Mouse (Mus musculus) testis, postnatal 10 days (tissue): ENCODE data around the gene Nphp4.

Experiments
- DNase-seq: peaks from one replicate; pipeline ENCODE4 v3.0.0; 2021; ENCODE audit warnings: low spot score

Nphp4 gene

DNA sequence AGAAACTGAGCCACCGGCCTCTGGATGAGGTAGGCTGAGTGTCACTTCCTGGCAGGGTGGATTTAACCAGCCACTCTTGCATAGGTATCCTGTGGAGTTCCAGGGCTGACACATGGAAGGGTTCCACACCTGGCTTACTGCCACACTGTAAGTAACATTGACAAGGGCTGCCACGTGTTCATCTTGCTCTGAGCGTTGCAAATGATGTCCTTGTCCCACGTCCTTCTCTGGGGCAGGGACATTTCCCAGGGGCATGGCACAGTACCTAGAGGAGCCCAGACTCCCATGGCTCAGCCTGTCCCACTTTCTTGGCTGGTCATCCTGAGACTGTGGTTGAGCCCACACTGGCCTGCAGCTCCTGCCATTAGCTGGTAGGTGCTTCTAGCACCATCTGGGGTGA lies 91.5 kb downstream of the Nphp4 start:
- DNase-seq, result no peak

DNA sequence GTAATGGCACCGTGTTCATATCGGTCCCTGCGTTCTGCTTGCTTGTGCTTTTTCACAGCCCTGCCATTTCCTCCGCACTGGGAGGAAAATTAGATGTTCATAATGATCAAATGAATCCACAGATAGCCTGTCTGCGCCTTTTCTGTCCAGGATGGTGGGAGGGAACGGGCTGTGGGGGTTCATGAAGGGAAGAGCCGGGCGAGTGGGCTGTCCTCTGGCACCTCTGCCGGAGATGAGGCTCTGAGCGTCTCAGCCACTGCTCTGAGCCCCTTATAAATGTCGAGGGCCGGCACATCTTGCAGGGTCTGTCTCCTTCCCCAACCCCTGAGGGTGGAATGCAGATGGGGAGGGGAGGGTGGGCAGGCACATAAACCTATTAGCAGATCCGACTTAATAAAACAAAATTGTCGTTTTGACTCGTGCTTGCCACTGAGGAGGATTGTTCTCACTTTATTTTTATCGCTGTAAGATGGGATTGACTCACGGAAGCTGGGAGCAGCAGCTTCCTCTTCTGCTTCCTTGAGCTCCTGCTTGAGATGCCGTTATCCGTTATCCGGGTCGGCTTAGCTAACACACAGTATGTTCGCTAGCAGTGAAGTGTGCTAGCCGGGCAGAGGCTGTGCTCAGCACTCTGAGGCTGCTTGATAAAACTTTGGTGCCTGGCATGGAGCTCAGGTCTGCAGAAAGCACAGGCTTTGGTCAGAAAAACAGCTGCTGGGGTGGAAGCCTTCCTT lies 92.3 kb downstream of the Nphp4 start:
- no peak for DNase-seq

DNA sequence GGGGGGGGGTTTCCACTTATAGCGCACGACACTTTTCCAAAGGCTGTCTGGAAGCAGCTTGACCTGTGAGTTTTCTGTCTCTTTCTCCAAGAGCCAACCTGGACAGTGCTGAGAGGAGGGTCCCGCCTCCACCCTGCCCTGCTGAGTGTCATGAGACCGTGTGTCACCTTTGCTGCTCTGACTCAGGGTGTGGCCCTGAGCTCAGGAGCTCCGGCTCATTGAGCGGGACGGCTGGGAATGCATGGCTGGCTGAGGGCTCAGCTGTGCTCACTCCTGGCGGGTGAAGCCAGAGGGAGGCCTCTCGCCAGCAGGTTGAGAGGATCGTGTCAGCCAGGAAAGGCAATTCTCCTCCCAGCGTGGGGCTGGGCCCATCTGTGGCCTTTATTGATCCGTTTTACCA lies 97.8 kb downstream of the Nphp4 start:
- DNase-seq, result no peak

DNA sequence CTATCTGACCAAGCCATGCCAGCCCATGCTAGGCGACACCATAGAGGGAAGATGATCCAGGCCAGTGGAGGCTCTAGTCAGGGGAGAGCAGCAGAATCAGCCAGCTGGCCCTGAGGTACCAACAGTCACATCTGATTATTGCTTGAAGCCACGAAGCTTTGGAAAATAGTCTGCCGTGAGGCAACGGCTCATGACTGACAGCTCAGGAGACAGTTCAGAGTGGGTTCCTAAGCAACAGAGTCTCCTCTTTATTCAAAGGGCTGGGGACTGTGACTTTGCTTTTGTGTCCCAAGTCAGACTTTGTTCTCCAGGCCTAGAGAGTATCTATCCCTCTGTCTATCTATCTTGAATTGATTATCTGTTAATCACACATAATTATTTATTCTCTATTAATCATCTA lies 100.3 kb downstream of the Nphp4 start:
- no peak for DNase-seq

DNA sequence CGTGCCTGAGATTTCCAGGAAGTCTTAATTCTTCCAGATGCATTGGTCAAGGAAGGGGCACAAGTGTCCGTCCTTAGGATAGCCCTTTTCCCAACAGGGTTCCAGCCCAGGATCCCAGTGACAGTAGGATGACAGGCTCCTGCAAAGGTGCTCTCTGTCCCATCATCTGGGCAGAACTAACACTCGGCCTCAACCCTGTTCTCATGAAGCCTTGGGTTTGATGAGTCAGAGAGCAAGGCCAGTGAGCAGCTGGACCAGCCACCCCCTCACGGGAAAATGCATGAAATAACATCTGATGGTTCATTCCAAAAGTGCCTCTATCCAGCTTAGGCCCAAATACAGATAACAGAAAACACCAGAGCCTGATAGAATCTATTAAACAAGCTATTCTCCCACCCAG lies 103.5 kb downstream of the Nphp4 start:
- no peak for DNase-seq

DNA sequence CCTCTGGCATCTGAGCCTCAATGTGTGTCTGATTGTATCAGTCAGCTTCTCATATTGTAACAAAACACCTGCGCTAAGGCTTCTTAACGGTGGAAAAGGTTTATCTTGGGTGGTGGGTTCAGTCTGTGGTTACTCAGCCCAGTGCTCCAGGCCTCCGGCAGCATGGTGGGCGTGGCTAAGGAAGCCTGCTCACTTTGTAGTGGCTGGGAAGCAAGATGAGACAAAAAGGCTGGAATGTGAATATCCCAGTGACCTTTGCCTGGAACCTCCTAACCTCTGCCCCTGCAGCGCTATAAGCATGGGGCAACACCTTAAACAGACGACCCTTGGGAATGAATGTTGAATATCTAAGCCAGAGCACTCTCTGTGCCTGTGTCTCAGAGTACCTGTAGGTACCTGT lies 105.7 kb downstream of the Nphp4 start:
- no peak for DNase-seq

DNA sequence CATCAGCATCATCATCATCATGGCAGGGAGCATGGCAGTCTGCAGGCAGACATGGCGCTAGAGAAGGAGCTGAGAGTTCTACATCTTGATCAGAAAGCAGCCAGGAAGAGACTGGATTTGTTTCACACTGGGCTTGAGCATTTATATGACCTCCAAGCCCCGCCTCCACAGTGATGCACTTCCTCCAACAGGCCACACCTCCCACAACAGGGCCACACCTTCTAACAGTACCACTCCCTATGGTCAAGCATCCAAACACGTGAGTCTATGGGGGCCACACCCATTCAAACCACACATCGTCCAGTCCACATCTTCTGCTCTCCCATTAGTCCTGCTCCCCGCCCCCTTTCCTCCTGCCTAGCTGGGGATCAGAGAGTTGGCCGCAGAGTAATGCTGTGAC lies 107.1 kb downstream of the Nphp4 start:
- DNase-seq, result no peak

DNA sequence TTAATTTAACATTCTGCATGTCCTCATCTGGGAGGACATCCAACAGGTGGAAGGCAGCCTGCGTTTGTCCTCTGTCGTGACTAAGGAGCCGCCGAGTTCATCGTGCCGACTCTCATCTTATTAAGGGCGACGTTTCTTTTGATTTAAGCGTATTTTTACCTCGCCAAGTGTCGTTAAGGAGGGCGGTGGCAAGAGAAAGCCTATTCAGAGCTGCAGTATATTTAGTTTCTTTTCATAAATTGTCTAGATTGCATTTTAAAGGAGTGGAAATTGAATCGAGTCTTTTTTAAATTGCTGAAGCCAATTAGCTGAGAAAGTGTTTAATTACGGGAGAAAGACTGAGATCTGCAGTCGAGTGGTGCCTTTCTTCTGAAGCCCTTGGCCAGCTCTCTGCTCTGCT lies 109.0 kb downstream of the Nphp4 start:
- no peak for DNase-seq

DNA sequence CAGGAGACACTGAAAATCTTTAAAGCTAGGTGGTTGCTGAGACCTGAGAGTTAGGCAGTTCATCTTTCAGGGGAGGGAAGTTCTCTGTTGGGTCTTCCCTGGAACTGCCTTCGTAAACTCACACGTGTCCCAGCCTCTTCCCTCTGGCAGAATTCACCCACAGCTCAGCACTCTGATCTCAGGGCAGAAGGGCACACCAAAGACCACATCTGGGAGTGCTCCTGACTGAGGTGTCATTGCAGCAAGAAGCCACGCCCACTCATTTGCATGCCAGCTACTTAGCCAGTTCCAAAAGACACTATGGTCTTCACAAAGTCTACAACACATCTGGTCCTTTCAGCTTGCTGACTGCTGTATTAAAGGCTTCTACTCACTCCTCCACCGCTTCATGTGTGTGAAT lies 109.7 kb downstream of the Nphp4 start:
- DNase-seq, result no peak

DNA sequence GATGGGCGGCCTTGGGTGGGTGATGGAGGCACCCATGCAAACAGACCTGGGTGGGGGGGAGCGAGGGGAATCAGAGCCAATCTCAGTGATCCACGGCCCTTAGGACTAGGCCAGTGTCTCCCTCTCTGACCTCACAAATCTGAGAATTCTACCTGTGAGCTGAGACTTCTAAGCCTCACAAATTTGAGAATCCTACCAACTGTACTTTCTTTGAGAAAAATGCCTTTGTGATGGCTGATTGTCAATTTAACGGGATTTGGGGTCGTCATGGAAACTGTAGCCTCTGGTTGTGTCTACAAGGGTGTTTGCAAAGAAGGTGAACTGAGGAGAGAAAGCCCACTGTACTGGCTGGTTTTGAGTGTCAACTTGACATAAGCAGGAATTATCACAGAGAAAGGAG lies 127.8 kb downstream of the Nphp4 start:
- no peak for DNase-seq

DNA sequence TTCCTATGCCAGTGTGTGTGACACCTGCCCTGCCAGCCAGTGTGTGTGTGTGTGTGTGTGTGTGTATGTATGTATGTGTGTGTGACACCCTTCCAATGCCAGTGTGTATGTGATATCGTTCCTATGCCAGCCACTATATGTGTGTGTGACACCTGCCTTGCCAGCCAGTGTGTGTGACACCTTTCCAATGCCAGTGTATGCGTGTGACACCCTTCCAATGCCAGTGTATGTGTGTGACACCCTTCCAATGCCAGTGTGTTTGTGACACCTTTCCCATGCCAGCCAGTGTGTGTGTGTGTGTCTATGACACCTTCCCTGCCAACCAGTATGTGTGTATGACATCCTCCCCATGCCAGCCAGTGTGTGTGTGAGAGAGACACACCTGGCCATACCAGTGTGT lies 132.7 kb downstream of the Nphp4 start:
- no peak for DNase-seq

DNA sequence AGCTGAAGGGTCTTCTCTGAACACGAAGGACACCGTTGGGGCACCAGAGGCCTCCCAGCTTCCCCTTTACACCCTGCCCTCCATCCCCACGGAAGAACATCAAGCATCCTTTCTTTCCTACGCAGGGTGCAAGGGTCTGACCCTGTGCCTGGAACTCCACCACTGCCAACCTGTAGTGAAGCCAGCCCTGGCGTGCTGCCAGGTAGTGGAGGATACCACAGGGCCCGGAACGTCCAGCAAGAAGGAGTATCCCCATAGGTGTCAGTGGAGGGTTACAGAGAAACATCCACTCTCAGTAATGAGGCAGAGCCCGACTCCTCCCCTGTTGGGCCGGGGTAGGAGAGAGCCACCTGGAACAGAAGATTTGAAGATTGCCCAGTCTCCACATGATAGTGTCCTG lies 133.5 kb downstream of the Nphp4 start:
- no peak for DNase-seq
